Mouse (Mus musculus) erythroblast, adult 5-6 weeks (primary cell): ENCODE measurements around the gene Ppil3. TPM values are rescaled to one million over a fixed set of nuclear protein-coding genes. Genes with fewer than 3 reads are reported as not detected.

Source experiments
- total RNA-seq, 2 experiments: library from RNA; stranded (forward) in 1 of 2; stranded (reverse) in 1 of 2; fragments of 150-400 nt in 1 of 2; fragments of 200-764, 138-1000 nt in 1 of 2; gene quantifications; 2 replicates each; pipeline versions ENCODE4 v1.2.3 to v1.2.4; 2015 to 2017; ENCODE audit warnings: low replicate concordance in 2 of 2

Ppil3 gene
- total RNA-seq, 2 experiments from 2014 or later: 7.2 to 15.6 TPM

Other genes starting within 250 kb of the Ppil3 start
- gene Aox4, start 235.1 kb downstream of the Ppil3 start, total RNA-seq (2015; ENCODE audit: low replicate concordance): not detected in 2 replicates
- not detected in 2 replicates for gene Aox4, start 235.1 kb downstream of the Ppil3 start, total RNA-seq (2017; ENCODE audit: low replicate concordance)
- not detected in 2 replicates for gene Aox2, start 167.2 kb downstream of the Ppil3 start, total RNA-seq (2015; ENCODE audit: low replicate concordance)
- gene Aox2, start 167.2 kb downstream of the Ppil3 start, total RNA-seq (2017; ENCODE audit: low replicate concordance): not detected in 2 replicates
- gene Bzw1, start 52.6 kb downstream of the Ppil3 start, total RNA-seq (2015; ENCODE audit: low replicate concordance): 53.8 and 57.5 TPM in 2 replicates
- gene Bzw1, start 52.6 kb downstream of the Ppil3 start, total RNA-seq (2017; ENCODE audit: low replicate concordance): 43.8 and 48.4 TPM in 2 replicates
- gene Clk1, start 21.4 kb downstream of the Ppil3 start, total RNA-seq (2015; ENCODE audit: low replicate concordance): 1,350 and 1,470 TPM in 2 replicates
- gene Clk1, start 21.4 kb downstream of the Ppil3 start, total RNA-seq (2017; ENCODE audit: low replicate concordance): 1,532 and 1,795 TPM in 2 replicates
- 0.77 and 13.4 TPM in 2 replicates for gene Nif3l1, start 335 bp downstream of the Ppil3 start, total RNA-seq (2015; ENCODE audit: low replicate concordance)
- 5.0 and 8.9 TPM in 2 replicates for gene Nif3l1, start 335 bp downstream of the Ppil3 start, total RNA-seq (2017; ENCODE audit: low replicate concordance)
- gene Orc2, start 59.6 kb upstream of the Ppil3 start, total RNA-seq (2015; ENCODE audit: low replicate concordance): 9.6 and 9.8 TPM in 2 replicates
- 21.9 and 22.0 TPM in 2 replicates for gene Orc2, start 59.6 kb upstream of the Ppil3 start, total RNA-seq (2017; ENCODE audit: low replicate concordance)
- 3.8 and 5.4 TPM in 2 replicates for gene Fam126b, start 140.8 kb upstream of the Ppil3 start, total RNA-seq (2015; ENCODE audit: low replicate concordance)
- gene Fam126b, start 140.8 kb upstream of the Ppil3 start, total RNA-seq (2017; ENCODE audit: low replicate concordance): 4.7 and 4.9 TPM in 2 replicates
- gene Ndufb3, start 140.9 kb upstream of the Ppil3 start, total RNA-seq (2015; ENCODE audit: low replicate concordance): 42.4 and 43.4 TPM in 2 replicates
- gene Ndufb3, start 140.9 kb upstream of the Ppil3 start, total RNA-seq (2017; ENCODE audit: low replicate concordance): 8.7 and 18.5 TPM in 2 replicates